Mouse (Mus musculus) heart, adult 2 months (tissue): ENCODE measurements around the gene Naaladl2.

Experiments used
- CTCF ChIP-seq: fragments of 200-600 bp; IDR thresholded peaks from 2 replicates; pipeline ENCODE4 v1.8.1; 2022; ENCODE audit warnings: antibody characterized with exemption, mild to moderate bottlenecking, moderate library complexity
- POLR2A ChIP-seq: fragments of 200-500 bp; IDR thresholded peaks from 2 replicates; pipeline ENCODE4 v1.6.1; 2011; ENCODE audit warnings: mild to moderate bottlenecking, low read depth, low read length, control low read depth; ENCODE audit not compliant: insufficient read depth

GRCm38 (mm10) chr3:24126200-24126599 is 1017.9 kb downstream of the Naaladl2 start:
- TF ChIP-seq CTCF (no peak), POLR2A (no peak)
